Mouse (Mus musculus): Measurements from ENCODE around the gene Eif2b2. TPM values are rescaled to one million over a fixed set of nuclear protein-coding genes. Genes with fewer than 3 reads are reported as not detected.

Eif2b2 gene
- total RNA-seq, 2 experiments from 2014 or later = 64.2 to 101 TPM

DNA sequence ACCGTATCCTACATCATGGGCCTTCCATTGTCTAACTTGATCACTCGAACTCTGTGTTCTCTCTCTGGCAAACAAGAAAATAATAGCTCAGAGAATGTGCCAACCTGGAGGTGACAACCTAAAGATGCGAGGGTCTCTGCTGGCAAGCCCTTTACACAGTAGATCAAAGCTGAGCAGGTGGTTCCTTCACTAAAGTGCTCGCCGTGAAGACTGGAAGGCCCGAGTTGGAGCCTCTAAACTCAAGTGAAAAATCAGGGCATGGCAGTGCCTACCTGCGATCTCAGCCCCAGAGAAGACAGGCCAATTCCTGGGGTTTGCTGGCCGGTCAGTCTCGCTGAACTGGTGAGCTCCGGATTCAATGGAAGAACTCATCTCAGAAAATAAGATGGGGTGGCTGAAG lies 26.1 kb upstream of the Eif2b2 start:
- ATAC-seq (replicated peaks; ENCODE audit: low FRiP score, low TSS enrichment, poor library complexity, severe bottlenecking) = no peak

DNA sequence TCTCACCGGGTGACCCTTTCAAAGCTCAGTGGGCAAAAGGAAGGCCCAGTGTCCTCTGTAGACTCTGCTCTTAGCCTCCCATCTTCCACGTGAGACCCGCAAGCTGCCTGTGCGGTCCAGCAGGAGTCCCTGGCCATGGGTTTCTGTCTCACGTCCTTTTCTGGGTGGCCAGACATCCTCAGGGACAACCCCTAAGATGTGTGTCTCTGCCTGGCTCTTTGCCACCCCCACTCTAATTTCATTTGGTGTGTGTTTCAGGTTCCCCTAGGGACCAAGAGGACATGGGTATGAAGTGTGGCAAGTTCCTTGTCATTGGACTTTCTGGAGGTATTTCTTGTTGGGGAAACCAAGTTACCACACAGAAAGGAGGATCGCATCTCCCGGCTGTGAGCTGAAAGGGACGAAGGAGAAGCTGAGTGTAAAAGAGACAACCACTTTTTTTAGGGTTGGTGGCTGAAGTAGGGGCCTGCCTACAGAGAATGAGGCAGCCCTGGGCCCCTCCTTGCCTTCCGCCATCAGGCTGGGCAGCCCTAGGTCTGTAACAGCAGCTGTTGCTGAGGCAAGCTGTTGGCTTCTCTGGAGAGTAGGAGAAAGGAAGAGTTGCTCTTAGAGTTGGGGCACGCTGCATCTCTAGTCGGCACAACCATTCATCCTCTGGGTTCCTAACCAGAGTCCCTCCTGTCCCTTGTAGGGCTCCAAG lies 25.2 kb upstream of the Eif2b2 start:
- ATAC-seq (replicated peaks; ENCODE audit: low FRiP score, low TSS enrichment, poor library complexity, severe bottlenecking) = no peak

DNA sequence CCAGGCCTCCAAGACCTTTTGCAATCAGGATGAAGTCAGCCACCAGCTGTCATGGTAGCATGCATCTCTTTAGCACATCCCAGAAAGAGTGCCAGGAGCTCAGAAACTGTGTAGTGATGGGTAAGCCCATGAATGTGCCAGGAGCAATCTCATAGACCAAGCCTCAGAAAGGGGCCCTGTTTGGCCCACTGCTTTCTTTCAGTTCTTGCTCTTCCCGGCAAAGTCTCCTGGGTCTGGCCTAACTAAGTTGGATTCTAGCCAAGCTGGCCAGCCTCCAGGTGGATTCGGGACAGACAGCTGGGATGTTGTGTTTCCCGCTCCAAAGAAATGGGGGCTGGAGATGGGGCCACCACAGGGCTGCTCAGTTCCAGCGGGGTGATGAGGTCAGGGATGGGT lies 24.7 kb upstream of the Eif2b2 start:
- ATAC-seq (replicated peaks; ENCODE audit: low FRiP score, low TSS enrichment, poor library complexity, severe bottlenecking) = no peak

DNA sequence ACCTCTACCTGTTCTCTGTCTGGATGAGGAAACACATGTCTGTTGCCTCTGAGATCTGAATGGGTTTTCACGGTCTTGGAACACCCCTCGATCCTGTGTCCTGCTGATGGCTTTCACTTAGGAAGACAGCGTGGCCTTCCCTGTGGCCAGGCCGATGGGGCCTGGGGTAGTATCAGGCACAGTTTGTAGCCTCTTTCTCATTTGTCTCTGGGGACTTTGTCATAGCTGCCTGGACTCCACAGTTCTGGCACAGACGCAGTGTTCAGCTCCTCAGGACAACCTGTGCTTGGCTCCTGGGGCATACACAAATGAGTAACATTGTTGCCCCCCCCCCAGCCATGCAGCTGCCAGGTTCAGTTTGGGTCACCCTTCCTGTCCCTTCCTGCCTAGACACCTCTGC lies 24.2 kb upstream of the Eif2b2 start:
- no peak for ATAC-seq (replicated peaks; ENCODE audit: low FRiP score, low TSS enrichment, poor library complexity, severe bottlenecking)

DNA sequence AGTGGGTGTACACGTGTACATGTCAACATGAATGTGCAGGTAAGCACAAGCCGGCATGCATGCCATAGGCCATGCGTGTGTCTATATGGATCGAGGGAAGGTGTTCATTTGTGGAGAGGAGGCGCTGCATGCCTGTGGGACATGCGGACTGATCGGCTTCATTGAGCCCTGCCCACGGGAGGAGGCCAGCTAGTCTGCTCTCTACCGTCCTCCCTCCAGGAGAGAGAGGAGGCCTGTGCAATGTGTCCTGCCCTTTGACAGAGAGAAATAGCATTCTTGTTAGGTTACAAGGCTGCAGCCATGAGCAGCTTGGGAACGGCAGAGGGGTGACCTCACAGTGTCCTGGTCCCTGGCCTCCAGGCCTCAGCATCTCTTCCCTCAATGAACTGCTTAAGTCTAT lies 23.1 kb upstream of the Eif2b2 start:
- no peak for ATAC-seq (replicated peaks; ENCODE audit: low FRiP score, low TSS enrichment, poor library complexity, severe bottlenecking)

DNA sequence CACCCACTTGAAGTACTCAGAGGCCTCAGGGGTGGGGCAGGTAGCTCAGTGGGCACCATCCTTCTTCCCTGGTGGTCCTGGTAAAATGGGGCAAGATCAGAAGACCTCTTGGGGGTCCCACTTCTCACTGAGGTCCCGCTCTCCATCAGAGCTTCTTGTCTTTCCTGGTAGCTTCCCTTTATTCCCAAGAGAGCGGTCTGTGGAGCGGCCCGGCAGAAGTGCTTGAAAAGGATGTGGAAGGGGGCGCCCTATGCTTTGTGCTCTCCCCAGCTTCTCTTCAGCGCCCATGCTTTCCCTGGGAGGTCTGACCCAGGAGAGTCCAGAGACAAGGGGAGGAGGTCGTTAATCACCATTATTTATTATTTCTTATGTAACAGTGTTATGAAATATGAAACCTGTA lies 21.9 kb upstream of the Eif2b2 start:
- ATAC-seq (replicated peaks; ENCODE audit: low FRiP score, low TSS enrichment, poor library complexity, severe bottlenecking) = no peak

DNA sequence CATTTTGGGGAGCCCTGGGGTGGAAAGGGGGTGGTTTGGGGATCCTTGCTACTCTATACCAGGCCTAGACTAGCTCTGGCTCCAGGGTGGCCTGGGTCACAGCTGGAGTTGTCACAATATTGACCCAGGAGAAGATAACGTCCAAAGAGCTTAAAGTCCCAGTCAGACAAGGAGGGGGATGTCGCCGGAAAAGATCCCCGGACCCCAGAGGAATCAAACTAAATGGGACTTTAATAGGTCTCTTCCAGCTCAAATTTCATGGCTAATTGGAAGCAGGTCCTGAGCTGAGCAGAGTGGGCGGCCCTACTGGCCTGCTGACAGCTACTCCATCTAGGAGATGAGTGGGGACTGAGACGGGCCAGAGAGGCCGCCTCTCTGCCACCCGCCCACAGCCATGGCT lies 21.3 kb upstream of the Eif2b2 start:
- ATAC-seq (replicated peaks; ENCODE audit: low FRiP score, low TSS enrichment, poor library complexity, severe bottlenecking) = no peak

DNA sequence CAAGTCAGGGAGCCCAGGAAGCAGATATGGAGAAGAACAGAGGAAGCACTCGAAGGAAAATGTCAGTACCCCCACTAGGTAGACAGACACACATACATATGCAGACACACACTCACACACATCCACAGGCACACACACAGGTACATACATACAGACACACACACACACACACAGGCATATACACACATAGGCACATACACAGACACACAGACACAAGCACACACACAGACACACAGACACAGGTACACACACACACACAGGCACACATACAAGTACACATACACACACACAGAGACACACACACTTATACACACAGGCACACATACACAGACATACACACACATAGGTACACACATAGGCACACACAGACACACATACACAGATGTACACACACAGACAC lies 19.3 kb upstream of the Eif2b2 start:
- no peak for ATAC-seq (replicated peaks; ENCODE audit: low FRiP score, low TSS enrichment, poor library complexity, severe bottlenecking)

DNA sequence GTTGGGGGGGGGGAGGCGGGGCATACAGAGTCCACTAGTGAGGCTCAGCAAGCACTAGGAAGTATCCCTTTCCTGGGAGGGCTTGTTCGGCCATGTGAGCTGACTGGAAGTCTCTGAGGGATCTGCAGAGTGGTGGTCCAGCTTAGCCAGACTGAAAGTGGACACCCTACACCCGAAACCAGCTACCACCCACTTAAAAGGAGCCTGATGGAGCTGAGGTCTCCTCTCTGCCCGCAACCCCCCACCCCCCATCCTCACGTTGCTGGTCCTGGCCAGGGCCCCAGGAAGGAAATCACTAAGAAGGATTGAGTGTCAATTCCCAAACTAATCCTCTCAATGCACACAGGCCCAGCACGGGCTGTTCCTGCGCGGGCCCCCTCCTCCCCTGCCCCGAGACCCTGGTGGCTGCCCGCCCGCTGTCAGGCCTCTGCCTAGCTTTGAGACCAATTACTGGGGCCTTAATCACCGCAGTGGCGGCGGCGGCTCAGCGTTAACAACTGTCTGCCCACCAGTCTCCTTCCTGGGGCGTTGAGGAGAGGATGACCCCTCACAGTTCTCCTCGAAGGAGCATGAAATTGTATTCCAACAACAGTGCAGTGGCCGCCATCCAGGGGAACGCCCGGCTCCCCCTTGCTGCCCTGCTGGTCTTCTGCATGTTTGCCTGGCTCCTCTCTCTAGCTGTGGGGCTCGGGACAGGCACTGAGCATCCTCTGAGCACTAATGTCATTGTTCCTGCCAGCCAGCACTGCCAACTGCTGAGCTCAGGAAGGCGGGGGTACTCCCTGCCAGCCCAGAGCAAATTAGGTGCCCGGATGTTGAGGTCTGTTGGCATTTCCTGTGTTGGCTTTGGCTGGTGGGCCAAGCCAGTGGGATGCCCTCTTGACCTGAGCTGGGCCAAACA lies 18.1 kb upstream of the Eif2b2 start:
- ATAC-seq (replicated peaks; ENCODE audit: low FRiP score, low TSS enrichment, poor library complexity, severe bottlenecking) = no peak

DNA sequence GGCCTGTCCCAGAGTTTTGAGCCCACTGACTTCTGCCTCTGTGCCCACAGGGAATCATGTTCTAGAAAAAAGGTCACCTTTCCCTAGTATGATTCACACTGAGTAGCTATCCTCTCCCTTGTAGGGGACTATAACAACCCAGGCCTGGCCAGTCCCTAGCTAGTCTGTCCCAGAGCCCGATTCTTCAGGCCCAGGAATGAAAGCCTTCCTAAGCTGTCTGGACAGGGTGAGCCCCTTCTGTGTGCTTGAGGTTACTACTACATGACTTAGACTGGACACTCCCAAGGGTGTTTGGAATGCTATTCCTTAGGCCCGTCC lies 17.5 kb upstream of the Eif2b2 start:
- ATAC-seq (replicated peaks; ENCODE audit: low FRiP score, low TSS enrichment, poor library complexity, severe bottlenecking) = no peak

DNA sequence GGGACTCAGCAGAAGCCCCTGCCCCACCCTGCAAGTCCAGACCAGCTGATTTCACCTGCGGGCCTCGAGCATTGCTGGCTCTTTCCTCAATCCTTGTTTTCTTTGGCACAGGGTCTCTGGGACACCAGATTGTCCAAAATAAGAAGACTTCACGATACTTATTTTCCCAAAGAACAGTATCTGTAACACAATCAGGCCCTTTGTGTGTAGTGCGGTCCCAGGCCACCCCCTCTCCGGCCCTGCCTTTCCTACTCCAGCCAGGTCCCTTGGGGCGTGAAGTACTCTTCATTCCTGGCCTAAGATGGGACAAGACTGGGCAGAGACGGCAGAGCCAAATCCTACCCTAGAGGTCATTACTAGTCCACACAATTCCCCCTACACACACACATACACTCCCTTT lies 17.1 kb upstream of the Eif2b2 start:
- no peak for ATAC-seq (replicated peaks; ENCODE audit: low FRiP score, low TSS enrichment, poor library complexity, severe bottlenecking)

DNA sequence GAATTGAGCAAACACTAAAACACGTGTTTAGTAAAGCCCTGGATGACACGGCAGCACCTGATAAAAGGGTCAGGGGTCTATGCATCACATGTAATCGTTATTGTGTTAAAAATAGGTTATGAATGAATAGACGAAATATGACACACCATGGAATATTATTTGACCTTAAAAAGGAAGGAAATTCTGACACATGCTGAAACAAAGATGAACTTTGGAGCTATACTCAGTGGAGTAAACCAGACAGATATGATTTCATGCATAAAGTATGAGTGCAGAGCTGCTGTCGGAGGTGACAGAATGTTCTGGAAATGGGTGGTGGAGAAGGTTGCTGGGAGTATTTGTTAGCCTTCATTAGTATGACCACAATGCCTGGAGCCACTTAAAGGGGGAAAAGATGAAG lies 15.6 kb upstream of the Eif2b2 start:
- ATAC-seq (replicated peaks; ENCODE audit: low FRiP score, low TSS enrichment, poor library complexity, severe bottlenecking) = no peak

DNA sequence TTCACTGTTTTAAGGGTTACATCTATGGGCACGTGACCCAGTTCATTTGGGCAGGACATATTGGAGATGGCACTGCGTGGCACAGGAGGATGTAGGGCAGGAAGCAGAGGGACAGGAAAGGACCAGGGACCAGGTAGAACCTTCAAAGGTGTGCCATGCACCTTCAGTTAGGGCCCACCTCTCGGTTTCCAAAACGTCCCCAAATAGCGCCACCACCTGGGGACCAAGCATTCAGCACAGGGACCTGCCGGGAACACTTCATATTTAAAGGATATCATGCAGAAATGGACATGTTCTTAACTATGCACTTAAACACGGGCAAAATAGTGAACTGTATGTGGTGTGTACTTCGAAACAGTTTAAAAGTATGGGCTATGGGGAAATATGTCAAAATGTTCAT lies 15.2 kb upstream of the Eif2b2 start:
- no peak for ATAC-seq (replicated peaks; ENCODE audit: low FRiP score, low TSS enrichment, poor library complexity, severe bottlenecking)

DNA sequence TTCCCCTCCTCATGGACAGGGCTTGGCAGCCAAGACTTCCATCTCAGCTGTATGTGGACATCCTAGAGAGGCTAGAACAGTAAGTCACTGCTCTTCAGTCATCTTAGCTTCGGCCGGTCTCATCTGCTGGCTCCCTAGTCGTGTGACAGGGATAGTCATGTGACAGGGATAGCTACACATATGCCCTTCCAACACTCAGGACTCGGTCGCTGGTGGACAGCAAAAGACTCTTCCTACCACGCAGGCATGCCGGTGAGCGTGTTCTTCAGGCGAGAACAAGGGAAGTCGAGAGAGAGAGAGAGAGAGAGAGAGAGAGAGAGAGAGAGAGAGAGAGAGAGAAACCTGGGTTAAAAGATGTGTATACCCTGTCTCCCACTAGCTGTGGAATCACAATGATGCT lies 13.9 kb upstream of the Eif2b2 start:
- no peak for ATAC-seq (replicated peaks; ENCODE audit: low FRiP score, low TSS enrichment, poor library complexity, severe bottlenecking)

DNA sequence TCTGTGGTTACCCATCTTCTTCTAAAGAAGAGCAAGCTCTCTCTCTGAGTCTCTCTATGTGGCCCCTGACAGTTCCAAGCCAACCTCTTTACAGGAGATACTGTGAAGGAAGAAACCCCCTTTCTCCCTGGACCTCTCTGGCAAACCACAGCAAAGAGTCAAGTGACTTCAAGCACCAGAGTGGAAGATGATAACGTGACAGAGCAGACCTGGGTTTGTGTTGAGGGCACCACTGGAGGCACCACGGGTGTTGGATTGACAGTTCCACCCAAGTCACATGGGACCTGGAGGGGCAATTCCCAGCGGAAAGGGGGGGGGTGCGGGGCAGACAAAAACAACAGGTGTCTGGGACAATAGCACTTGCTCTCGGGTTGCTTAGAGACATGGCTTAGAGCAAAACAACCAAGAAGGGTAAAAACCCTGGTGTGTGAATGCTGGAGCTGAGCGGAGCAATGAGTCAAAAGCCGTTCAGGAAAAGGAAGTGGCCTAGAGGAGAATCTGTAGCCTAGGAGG lies 10.5 kb upstream of the Eif2b2 start:
- ATAC-seq (replicated peaks; ENCODE audit: low FRiP score, low TSS enrichment, poor library complexity, severe bottlenecking) = no peak

DNA sequence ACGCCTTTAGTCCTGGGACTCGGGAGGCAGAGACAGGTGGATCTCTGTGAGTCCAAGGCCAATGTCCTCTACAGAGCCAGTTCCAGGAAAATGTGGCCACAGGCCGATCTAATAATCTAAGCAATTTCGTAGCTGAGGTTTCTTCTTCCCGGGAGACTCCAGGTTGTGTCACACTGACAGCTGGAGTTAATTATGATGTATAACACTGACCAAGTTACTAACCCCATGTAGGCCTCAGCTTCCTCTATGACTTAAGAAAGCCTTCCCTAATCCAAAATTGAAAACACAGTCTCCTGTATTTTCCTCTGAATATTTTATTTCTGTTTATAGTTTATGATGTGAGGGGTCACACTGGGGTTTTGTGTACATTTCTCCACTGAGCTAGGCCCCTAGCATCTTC lies 4.2 kb upstream of the Eif2b2 start:
- no peak for ATAC-seq (replicated peaks; ENCODE audit: low FRiP score, low TSS enrichment, poor library complexity, severe bottlenecking)

DNA sequence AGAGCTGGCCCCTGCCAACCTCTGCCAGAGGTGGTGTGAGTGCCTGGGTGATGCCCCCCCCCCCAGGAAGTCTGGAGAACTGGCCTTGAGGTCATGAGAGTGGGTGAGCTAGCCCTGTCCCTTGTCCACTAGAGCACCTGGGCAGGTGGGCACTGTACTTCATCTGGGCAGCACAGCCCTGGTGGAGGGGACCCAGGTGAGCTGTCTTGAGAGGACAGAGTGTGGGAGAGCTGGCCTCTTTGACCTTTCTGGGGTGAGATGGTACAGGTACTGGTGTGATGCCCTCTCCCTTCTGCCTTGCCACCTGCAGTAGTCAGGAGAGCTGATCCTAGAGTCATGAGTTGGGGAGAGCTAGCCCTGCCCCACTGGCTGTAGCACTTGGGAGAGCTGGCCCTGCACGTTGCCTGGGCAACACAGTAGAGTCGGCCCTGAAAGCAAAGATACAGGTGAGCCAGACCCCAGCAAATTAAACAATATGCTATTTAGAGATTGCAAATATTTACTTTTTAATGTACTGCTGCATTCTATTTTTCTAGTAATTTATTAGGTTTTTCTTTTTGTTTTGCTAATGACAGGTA lies 1.5 kb upstream of the Eif2b2 start:
- no peak for ATAC-seq (replicated peaks; ENCODE audit: low FRiP score, low TSS enrichment, poor library complexity, severe bottlenecking)

DNA sequence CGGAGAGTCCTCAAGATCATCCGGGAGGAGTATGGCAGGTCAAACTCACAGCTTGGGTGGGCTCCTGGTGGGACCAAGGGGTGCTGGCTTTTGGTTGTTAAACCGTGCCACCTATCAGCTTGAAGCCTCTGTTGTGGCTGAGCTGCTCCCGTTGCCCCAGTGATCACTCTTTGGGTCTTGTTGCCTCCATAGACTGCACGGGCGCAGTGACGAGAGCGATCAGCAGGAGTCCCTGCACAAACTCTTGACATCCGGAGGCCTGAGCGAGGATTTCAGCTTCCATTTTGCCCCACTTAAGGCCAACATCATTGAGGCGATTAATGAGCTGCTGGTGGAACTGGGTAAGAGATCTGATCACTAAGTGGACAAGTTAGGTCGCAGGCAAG lies 617 bp downstream of the Eif2b2 start:
- ATAC-seq (replicated peaks; ENCODE audit: low FRiP score, low TSS enrichment, poor library complexity, severe bottlenecking) = peak; percentile 53

DNA sequence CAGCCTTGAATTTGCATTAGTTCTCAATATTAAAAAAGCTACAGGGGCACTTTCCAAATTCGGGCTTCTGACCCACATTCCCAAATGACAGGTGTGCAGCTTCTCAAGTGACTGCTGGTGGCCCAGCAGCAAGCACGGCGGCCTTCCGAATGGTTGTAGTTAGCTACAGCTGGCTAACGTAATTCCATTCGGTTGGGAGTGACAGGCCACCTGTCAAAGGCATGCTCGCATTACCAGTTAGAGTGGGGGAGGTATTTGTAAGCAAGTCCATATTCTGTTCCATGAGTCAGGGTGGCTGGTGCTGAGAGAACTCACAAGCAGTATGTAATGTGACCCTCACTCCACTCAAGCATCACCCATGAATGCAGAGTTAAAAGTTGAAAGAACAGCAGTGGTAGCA lies 7.9 kb downstream of the Eif2b2 start:
- ATAC-seq (replicated peaks; ENCODE audit: low FRiP score, low TSS enrichment, poor library complexity, severe bottlenecking) = no peak

DNA sequence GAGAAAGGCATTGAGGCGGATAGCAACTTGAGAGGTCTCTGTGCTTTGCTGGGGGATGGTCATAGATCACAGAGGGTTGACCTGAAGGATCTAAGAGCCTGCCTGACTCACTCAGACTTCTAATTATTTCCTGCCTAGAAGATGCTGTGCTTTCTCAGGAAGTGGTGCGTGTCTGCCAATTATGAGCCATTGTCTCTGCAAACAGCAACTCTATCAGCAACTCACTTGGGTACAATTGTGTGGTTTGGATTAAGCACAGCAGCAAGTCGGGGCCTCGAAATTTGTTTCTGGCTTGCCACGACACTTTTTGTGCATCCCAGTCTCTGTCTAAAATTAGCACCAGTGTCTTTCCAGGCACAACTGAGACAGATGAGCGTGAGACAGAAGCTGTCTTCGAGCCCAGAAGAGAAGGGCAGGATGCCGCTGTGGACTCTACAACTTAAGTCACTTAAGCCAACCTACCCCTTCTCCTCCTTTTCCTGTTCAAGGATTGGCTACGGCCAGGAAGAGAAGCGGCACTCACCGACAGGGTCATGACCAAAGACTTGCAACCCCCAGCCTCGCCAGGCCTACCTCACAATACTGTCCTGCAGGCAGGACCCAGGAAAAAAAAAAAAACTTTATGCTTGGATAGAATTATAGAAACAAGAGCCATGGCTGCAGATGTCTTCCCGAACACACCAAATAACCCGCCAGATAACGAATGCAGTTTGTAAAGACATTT lies 8.8 kb downstream of the Eif2b2 start:
- no peak for ATAC-seq (replicated peaks; ENCODE audit: low FRiP score, low TSS enrichment, poor library complexity, severe bottlenecking)

Measured in megakaryocyte-erythroid progenitor cell, adult 5-6 weeks (primary cell).